Mouse (Mus musculus) myocyte (in vitro differentiated cells): ENCODE measurements around the gene Arhgef3.

Experiments
- MYOG ChIP-seq, 3 experiments: IDR thresholded peaks; one replicate each; pipeline ENCODE4 v1.6.1; 2011; ENCODE audit warnings: control low read depth in 2 of 3, low read depth in 2 of 3, mild to moderate bottlenecking in 2 of 3; ENCODE audit not compliant: insufficient read length in 2 of 3, control insufficient read depth in 1 of 3, insufficient read depth in 1 of 3
- POLR2A ChIP-seq: IDR thresholded peaks from one replicate; pipeline ENCODE4 v1.6.1; 2011; ENCODE audit warnings: low read depth, mild to moderate bottlenecking, control low read depth, moderate library complexity; ENCODE audit not compliant: insufficient read length
- TCF12 ChIP-seq: IDR thresholded peaks from one replicate; pipeline ENCODE4 v1.6.1; 2011; ENCODE audit warnings: mild to moderate bottlenecking, control low read depth; ENCODE audit not compliant: poor library complexity, insufficient read depth, severe bottlenecking
- USF1 ChIP-seq: IDR thresholded peaks from one replicate; pipeline ENCODE4 v1.6.1; 2011; ENCODE audit warnings: low read depth, mild to moderate bottlenecking, control low read depth, moderate library complexity

DNA sequence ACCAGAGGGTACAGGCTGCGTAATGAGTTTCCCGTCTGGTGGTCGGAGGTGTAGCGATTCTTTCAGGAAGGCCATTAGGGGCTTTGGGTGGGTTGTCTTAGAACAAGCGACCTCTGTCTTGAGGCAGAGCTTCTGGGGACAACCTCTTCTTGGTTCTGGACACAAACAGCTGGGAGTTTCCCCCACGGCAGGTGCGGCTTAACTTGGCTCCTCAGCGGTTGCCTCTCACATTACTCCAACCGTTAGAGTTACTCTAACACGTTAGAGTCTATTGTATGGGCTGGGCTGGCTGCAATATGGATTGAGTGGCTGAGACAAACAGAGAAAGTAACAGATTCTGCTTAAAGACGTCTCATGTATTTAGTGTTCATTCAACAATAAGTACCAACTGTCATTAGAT lies 60.6 kb downstream of the Arhgef3 start:
- TF ChIP-seq USF1 = no peak
- TF ChIP-seq POLR2A = no peak
- TF ChIP-seq TCF12 = peak; percentile 68
- TF ChIP-seq MYOG (IDR thresholded peaks at IDR 0.05; ENCODE audit: control insufficient read depth in 1 of 3, insufficient read depth in 1 of 3, insufficient read length in 2 of 3, low read depth in 2 of 3) = peak; percentile 56 to 88 (median 64)
